Mouse (Mus musculus): ENCODE measurements around the gene Tob2.

The Tob2 gene

DNA sequence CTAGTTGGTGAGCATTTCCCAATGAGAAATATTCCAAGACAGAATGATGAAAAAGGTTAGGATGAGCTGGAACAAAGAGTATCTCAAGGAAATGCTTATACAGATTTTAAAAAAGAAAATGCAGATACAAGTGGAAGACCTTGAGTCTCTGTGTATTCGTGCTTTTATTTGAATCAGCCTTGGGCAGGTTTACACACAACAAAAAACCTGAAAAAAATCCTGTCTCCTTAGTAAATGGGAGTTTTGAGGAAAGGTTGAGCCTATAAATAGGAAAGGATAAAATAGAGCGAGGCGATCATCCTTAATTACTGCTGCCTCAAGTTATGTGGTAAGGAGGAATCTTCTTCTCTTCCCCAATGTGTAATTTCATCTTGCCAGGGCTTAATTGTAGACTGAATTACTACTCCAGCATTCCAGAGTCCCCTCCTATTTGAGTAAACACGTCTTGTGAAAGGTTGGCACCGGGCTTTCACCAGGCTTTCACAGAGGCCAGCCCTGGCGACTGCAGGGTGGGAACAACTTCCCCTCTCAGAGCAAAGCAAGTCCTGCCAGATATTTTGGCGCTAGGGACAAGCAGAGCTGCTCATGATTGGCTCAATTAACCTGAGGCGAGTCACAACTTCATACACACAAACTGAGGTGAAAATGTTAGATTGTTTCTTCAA, 2.0 kb upstream of the Tob2 start:
- DNase-seq (ENCODE audit: low spot score), result no peak

DNA sequence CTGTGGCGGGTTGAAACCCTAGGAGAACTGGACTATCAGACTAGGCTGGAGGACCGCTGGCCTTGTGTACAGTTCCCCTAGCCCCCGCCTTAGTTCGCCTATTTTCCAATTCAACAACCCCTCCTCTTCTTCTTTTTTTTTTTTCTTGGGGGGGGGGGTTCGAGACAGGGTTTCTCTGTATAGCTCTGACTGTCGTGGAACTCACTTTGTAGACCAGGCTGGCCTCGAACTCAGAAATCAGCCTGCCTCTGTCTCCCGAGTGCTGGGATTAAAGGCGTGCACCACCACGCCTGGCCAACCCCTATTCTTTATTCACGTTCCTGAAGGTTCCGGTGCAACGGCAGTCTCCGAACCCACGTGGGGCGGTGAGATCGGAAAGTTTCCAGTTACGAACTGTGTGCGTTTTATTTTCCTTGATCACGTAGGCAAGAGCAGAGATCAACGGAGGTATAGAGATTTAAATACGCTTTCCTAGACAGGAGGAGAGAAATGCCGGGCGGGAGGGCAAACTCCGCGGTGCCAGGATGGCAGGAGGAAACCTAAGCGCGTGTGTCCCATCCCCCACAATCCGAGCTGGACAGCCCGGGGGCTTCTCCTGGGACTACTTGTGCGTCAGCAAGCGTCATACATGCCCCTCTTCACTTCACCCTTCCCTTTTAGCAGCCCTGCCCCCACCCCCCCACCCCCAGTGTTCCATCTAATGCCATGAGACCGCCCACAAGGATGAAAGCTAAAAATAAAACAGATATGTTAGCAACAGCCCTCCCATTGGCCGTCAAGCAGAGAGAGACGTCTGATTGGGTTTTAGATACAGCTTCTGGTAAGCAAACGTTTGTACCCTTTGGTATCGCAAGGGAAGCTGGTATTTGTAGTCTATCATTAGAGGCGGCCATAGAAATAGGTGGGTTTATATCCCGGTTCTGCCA, 997 bp upstream of the Tob2 start:
- DNase-seq (ENCODE audit: low spot score), result peak; percentile 71

DNA sequence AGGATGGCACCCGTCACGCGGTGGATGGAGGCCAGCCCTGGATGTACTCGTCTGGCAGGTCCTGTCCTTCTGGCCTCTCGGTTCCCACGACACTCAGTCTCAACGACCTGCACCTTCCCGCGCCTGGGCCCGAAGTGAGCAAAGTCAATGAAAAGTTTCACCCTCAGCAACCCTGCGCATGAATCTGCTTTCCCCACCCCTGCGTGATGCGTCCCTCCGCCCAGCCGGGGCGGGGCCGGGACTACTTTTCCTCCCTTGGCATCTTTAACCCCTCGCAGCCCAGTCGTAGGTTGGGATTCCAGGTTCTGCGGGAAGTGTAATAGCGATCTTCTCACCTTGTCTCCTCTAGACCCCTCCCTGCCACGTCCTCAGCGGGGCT, 469 bp downstream of the Tob2 start:
- peak; percentile 89 for DNase-seq (ENCODE audit: low spot score)

DNA sequence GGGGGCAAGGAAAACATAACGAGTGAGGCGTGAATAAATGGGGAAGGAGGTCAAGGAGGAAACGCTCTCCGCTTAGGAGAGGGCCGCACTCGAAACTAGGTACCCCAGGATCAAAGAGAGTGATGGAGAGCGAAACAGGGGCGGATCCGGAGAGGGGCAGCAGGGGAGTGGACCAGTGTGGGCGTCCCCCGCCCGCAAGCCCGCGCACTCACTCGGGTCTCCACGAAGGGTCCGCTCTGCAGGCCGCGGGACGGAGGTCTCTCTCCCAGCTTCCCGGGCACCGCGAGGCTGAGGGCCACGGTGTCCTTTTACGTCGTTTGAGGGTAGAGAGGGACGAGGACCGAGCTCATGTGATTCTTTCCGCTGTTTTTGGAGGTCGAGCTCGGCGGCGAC, 876 bp downstream of the Tob2 start:
- no peak for DNase-seq (ENCODE audit: low spot score)

DNA sequence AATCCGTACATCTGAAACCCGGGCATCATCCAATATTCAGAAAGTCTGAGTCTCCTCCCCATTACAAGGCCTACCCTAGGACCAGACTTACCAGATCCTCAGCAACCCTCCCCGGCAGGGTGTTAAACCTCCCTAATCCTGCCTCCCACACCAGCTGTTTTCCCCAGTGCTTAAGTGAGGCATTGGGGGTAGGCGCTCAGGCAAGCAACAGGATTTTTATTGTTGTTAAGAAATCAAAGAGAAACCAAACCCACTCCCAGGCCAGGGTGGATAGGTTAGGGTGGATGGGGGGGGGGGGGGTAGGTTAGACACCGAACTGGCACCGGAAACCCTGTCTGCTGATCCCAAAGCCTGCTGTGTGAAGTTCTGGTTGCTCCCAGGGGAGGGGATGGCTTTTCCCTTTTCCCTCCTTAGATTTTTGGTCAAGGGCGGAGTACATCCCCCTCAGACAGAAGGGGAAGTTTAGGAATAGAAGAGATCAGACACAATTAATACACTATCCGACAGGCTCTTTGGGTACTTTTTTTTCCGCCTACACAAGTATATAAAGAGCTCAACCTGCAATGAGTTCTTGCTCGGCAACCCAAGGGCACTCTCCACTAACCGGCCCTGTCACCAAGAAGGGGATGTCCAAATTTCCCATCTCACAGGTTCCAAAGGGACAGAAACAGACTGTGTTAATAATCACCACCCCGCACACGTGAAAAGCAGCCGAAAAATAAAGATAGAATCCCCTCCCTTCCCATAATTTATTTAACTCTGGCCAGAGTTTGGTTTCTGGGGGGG, 1.5 kb downstream of the Tob2 start:
- DNase-seq (ENCODE audit: low spot score), result peak; percentile 54

DNA sequence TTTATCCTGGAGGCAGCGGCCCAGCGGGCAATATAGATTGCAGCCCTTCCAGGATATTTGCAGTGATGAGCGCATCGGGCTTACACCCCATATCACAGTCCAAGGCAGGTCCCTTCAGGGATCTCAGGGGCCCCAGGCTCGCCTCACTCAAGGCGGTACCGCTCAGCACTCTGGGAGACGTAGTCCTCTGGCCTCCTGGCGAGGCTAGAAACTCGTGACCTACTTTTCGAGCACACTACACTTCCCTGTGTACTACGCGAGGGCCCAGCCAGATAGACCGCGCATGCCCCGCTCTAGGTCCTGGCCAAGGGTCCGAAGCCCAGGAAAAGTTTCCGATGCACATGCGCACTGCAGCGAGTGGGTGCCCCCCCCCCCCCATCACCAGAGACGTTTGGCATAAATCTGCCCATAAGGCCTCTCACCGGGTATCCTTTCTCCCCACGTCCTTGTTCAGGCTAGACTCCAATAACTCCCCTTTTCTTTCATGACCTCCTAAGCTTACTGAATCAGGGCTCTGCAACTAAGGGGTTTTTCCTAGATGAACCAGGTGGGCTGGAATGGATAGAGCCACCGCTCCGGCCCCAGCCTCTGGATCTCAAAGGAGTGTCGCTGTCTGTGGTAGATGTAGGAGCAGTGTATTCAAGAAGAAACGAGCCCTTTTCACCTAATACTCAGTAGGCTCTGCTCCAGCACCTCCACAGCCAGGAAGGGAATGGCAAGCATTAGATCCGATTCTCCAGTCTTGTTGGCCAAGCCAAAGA, 2.4 kb downstream of the Tob2 start:
- DNase-seq (ENCODE audit: low spot score), result peak; percentile 91

DNA sequence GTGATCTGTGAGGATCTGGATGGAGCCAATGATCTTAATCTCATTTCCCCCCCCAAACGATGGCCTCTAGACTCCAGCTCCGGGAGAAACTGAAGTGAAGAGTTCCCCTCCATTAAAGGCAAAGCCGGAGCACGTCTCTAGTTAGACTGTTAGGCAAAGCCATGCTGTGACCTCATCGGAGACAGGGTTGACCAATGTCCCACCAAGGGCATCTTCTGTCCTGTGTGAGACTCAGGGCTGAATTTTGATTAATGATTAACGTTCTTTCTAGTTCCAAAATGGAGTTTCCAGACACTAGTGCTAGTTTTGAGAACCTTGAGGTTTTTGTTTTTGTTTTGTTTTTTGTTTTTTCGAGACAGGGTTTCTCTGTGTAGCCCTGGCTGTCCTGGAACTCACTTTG, 5.5 kb downstream of the Tob2 start:
- DNase-seq (ENCODE audit: low spot score), result no peak

DNA sequence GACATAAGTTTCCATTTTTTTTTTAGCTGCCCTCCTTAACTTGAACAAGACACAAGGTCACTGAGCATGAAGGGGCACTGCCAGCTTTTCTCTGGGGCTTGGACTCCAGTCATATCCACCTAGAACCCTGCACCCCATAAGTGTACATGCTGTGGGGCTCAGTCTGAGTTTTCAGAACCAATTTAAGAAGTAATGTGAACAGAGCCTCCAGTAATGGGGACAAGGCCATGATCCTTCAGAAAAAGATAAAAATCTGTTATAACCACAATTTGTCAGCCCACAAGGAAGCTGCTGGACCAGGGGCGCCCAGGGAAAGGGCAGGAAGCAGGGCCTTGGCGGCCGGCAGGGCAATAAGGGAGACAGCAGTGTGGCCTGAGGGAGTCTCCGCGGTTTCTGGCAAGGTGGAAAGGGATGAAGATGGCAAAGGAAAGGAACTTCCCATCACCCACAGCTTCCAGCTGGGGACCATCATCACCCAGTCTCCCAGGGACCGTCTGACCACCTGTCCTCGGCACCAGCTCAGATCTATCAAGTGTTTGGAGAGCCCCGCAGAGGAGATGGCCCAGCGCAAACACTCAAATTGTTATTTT, 6.1 kb downstream of the Tob2 start:
- DNase-seq (ENCODE audit: low spot score), result no peak

DNA sequence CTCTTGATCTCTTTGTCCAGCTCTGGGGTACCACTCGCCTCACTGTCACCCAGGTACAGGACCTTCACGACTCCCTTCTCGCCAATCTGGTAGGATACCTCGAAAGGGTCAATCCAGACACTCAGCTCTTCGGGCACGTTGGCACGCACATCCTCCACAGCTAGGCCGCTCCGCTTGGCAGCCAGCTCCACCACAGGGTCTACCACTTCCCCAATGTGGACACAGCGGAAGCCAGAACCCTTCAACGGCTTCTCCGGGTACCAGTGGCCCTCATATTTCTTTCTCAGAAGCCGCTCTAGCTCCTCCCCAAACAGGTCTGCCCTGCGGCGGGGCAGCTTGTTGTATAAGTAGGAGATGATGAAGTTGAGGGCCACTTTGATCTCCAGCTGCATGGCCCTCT, 7.2 kb downstream of the Tob2 start:
- DNase-seq (ENCODE audit: low spot score), result no peak

DNA sequence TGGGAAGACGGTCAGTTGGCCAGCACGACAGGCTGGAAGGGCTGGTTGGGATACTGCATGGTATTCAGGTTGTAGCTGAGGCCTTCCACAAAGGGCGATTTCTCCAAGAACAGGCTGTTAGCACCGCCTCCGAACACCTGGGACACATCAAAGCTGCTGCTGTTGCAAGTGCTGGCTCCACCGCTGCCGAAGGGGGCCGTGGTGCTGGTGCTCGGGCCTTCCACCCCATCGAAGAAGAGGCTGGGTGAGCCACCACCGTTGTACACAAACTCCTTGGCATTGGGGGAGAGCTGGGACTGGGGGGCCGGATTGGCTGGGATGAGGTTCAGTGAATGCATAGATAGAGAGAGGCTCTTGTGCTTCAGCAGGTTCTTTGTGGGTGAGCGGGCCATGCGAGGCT, 7.9 kb downstream of the Tob2 start:
- no peak for DNase-seq (ENCODE audit: low spot score)

DNA sequence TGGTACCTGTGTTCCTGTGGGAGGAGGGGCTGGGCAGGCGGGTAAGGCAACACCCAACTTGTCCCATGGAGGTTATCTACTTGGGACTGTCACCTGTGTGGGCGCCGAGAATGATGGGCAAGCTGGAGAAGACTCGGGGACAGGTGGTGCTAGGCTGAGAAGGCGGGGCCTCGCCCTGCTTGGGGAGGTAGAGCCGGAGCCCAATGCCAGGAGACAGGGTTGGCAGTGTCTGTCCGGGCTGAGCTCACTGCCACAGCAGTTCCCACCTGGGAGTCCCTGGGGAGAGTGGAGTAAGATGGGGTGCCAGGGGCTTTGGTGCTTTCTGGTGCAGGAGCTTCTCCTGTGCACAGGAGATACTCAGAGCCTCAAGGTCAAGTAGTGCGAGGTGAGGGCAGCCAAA, 9.5 kb downstream of the Tob2 start:
- no peak for DNase-seq (ENCODE audit: low spot score)

DNA sequence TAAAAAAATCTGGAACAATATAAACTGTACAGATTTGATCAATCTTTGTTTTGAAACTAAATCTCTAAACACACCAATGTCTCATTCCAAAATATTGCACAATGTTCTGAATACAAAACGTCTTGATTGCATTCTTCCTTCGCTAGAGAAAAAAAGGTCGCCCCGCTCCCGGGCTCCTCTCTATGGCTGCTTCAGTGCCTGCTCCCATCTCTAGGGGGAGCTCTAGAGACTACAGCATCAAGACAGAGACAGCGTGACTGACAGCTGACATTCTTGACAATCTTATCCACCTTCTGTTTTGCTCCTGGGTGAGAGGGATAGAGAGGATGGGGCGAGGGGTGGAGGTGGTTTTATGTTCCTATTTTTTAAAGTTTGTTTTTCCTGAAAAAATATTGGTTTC, 10.3 kb downstream of the Tob2 start:
- DNase-seq (ENCODE audit: low spot score), result peak; percentile 83

DNA sequence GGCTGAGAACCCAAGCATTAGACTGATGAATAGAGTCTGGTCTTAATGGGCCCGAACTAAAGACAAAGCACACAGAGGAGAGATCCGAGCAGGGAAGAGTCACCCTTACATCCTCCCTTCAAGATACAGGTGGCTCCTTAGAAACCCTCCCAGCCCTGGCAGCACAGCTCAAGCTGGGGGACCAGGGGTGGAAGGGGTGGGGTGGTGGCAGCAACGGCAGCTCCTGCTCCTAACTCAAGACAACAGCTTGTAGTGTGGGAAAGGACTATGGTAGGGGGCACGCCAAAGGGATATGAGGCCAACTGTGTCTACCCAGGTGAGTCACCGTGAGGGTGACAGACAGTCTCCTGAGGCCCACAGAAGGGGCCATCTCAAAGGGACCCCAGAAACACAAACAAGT, 10.7 kb downstream of the Tob2 start:
- DNase-seq (ENCODE audit: low spot score), result no peak

DNA sequence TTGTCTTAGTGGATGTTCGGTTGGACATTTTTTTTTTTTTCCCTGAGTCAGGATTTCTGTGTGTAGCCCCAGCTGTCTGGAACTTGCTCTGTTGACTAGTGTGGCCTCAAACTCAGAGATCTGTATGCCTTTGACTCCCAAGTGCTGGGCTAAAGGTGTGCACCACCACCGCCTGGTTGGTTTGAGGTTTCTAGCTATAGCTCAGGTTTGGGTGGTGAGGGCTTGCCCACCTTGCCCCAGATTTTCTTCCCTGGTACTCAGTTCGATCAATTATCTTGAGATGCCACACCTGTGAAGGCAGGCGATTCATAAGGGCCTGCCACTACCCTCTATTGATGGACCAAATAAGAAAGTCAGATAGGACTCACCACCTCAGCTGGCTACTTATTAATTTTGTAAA, 11.4 kb downstream of the Tob2 start:
- DNase-seq (ENCODE audit: low spot score), result no peak

DNA sequence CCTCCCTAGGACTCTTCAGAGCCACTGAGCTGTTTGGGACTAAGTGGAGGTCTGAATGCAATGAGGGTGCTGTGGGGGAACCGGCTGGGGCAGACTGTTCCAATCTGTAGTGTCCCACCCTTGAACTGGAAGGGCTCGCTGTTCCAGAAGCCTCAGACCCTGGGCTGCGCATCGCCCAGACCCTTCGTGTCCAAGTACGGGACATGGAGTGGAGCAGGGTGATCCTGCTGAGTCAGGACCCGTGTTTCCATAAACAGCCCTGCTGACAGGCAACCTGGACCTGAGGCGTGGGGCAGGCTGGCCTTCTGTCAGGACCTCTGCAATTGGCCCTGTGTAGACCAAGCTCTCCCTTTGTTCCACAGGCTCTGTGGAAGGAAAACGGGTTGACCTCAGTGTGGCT, 11.8 kb downstream of the Tob2 start:
- no peak for DNase-seq (ENCODE audit: low spot score)

DNA sequence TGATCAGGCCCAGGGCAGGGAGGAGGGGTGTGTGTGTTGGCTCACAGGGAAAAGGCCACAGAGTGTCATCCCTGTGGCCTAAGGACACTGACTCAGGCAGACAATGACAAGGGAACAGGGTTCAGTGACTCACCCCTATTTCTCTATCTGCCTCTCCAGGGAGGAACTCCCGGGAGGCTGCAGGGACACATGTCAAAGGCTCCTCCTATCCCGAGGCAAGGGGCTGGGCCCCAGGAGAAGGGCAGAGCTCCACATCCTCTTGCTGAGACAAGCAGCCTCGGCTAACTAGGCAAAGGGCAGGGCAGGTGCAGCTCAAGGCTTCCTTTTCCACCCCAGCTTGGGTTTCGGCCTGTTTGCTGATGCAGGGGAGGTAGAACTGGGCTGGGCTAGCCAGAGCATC, 12.9 kb downstream of the Tob2 start:
- peak; percentile 77 for DNase-seq (ENCODE audit: low spot score)

DNA sequence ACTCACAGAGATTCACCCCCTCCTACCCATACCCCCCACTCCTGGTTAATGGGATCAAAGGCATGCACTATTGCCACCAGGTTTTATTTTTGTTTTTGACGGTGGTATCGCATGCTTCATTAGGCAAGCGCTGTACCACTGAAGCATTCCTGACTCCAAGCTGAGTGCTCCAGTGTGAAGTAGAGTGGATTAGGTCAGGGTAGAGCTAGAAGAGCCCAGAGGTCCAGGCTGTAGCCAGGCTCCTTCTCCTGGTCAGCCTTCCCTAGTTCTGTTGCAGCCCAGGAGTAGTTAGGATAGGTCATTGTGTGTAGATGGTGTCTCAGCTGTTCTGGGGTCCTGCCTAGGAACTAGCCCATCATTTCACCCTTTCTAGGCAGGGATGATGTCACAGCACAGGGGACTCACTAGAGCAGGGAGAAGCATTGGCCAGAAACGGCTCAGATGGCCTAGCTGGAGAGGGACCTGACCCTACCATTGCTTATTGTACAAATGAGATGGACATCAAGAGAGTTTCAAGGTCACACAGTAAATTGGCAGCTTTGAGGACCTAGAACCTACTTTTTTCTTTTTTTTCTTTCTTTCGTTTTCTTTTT, 13.5 kb downstream of the Tob2 start:
- DNase-seq (ENCODE audit: low spot score), result no peak

DNA sequence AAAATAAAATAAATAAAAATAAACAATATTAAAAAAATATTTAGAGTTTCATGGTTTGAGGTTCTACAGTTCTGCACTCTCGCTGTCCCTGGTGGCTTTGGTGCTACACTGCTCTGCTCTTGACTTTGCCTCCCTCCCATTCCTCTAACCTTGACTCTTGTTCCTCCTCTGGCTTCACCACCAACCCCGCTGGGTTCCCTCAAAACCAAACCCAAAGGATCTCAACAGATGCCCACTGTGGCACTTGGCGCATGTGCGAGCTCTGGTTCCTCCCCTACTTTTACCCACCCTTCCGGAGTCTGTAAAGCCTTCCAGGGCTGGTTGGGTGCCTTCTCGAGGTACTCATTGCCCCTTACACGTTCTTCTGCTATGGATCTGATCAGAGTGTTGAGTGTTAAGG, 16.3 kb downstream of the Tob2 start:
- DNase-seq (ENCODE audit: low spot score), result no peak

DNA sequence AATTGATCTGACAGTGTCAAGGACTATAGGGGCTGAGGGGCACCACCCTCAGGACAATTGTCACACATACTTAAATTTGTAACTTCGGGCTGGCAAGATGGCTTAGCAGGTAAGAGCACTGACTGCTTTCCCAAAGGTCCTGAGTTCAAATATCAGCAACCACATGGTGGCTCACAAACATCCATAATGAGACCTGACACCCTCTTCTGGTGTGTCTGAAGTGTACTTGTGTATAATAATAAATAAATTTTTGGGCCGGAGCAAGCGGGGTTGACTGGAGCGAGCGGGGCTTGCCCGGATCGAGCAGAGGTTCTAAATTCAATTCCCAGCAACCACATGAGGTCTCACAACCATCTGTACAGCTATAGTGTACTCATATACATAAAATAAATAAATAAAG, 18.3 kb downstream of the Tob2 start:
- DNase-seq (ENCODE audit: low spot score), result no peak

DNA sequence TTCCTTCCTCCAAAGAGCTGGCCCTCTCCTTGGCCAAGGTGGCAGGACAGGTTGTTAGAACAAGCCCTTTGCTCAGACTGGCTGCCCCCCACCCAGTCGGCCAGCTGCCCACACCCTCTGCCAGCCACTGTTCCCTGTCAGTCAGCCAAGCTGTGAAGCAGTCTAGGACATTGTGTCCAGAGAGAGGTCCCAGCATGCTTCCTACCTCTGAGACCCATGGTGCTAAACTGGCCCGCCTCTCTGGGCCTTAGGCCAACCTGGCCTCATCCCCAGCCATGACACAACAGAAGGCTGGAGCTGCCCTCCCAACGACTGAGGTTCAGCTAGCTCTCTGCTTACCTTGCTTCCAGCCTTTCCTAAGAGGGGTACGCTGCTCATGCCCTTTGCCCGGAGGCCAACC, 19.0 kb downstream of the Tob2 start:
- DNase-seq (ENCODE audit: low spot score), result peak; percentile 95

DNA sequence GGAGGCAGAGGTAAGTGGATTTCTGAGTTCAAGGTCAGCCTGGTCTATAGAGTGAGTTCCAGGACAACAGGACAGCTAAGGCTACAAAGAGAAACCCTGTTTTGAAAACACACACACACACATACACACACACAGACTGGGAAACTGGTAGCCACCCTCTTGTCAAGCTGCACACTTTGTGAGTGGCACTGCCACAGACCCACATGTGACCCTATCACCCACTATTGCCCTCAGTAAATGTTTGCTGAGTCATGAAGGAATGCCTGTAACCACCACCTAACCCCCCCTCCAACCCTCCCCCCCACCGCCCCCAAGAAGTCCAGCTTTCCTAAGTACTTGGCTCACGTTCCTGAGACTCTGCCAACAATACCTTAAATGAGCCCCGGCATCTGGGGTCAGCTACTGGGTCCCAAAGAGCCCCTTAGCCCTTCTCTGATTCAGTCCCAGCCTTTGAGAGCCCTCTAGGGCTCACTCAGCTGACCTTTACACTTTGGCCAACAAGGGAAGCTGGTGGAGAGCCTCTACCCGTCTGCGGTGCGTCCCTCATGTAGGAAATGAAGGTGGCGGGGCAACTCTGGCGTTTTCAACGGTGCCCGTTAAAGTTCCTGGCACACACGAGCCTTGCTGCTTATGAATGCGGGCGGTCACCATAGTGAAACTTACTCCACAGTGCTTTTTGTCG, 19.9 kb downstream of the Tob2 start:
- no peak for DNase-seq (ENCODE audit: low spot score)

Measured in adipocyte (in vitro differentiated cells).